Mouse (Mus musculus): Measurements from ENCODE around the gene Mto1.

Mto1 gene

DNA sequence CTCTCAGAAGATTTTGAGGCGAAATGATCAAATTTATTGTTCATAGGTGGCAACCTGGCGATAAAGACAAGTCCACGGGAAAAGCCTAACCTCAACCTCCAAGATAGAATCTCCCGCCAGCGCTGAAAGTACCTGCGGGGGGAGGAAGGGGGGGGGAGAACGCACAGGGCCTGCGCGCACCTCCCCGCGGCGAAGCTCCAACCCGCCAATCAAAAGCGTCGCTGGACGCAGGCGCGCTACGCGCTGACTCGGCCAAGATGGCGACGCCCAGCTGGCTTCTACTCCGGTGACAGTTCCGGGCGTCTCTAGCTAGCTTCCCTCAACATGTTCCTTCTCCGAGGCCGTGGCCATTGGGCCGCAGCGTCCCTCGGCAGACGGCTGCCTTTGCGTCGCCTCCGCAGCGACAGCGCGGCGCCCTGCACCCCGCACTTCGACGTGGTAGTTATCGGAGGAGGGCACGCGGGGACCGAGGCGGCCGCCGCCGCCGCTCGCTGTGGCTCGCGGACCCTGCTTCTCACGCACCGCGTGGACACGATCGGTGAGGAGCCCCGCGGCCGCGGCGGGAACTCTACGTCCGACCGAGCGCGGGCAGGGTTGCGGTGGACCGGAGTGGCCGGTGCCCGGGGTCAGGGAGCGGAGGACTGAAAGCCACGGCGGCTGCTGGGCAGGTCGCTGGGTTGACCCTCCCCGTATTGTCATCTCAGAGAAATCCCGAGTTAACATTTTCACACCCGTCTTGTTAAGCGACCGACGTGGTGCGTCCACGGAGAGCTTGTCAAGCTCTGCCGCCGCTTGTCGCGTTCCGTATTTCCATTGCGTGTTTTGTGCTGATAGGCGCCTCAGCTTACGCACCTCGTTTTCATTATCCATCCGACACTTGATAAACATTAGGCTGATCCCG is at the start of gene Mto1, which contains the start of gene Gm17324:
Mto1 (plus strand) TSS at position 236 of the 901 bp plus-strand sequence.
Gm17324 (minus strand) TSS at position 814 of the 901 bp plus-strand sequence.
- peak; percentile 95 for DNase-seq

DNA sequence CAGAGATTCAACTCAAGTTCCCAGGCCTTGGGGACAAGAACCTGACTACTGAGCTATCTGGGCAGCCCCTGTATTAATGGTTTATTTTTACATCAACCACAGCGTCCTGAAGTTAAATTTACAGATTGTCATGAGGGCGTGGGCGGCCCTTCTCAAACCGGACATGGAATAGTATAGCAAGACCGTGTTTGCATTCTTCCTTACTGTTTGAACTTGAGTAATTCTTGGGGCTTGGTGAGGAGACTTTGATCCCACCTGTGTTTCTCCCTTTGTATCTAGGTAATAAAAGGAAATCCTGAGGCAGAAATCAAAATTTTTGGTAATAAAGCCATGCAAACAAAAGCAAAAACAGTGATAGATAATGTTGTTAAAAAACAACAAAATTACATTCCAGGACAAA is 47.4 kb upstream of the Mto1 start:
- DNase-seq = no peak

DNA sequence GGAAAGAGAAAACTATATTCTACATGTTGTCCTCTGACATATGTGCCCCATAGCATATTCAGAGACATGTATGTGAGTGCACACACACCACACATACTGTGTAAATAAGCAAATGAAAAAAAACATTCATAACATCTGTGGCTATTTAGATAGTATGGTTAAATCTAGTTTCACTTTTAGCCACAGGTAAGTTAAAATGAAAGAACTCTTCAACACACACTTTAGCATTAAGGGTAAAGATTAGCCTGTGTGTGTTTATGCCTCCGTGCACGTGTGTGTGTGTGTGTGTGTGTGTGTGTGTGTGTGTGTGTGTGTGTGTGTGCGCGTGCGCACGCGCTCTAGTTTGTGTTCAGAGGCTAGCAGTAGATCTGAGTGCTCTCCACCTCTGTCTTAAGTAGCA is 46.4 kb upstream of the Mto1 start:
- DNase-seq = no peak

DNA sequence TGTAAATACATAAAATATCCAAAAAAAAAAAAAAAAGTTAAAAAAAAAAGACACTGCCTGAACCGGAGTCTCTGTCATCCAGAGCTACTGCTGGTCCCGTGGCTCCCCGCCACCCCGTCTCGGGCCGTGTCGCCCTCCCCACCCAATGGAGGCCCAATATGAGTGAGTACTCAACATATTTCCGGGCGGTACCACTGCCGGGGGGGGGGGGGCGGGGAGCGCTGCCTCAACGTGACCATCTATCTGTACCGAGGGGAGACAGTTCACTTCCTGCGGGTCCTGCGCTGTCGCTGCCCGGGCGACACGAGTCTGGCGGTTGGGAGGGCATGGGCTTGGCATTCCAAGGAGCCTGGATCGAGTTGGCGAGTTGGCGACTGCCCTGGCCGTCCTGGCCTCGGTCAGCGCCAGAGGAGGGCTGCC is 20.6 kb upstream of the Mto1 start:
- DNase-seq = peak; percentile 35 to 50

DNA sequence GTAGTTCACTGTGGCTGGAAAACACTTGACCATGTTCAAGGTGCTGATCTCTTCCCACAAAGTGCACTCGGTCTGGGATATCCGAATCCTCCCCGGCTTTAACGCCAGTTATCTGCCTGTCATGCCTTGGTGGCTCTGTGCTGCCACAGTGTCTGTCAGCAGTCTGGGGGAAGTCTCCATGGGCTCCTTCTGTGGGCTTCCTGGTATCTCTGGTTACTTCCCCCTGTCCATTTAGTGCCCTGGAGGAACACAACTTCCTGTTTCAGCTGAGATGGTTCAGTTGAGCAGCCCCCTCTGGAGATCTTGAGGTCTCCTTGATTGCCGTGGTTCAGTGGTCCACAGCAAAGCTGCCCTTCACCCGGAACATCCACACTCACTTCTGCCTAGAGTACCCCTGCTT is 19.8 kb upstream of the Mto1 start:
- no peak for DNase-seq

DNA sequence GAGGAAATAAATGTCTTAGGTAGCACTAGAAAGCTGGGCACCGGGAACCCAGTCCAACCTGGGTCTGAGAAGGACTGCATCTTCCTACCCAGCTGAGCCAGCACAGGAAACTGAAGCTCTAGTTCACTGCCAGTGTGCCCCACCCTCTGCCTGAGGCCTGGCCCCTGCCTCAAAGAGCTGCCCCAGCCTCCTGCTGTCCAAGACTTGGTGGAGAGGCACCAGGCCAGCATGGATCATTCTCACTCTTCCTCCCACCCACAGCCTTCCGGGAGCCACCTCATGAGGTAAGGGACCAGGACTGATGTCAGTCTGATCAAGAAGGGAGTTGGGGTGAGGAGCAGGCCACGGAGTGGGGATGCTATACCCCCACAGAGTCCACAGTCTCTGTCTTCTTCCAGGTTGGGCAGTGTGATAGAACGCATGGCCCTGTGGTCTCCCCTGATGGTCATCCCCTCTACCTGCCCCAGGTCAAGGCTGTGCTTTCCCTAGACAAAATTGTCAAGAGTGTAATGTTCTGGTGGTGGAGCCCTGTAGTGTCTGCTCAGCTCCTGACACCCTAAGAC is 19.1 kb upstream of the Mto1 start:
- no peak for DNase-seq

DNA sequence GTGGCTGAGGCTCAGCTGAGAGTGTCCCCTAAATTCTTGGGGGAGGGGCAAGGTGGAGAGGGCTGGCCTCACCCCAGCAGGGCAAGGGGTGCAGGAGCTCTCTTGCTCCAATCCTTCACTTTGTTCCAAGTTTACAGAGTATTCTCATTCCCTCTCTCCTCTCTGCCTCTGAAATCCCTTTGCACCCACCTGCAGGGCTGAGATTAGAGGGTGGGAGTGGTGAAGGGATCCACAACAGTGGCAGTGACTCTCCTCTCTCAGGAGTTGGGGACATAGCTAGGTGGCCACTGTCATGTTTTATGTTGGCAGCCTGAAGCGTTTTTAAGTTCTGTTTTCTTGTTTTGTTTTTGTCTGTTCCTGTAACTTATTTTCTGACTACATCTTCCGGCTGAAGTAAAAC is 18.5 kb upstream of the Mto1 start:
- DNase-seq = no peak

DNA sequence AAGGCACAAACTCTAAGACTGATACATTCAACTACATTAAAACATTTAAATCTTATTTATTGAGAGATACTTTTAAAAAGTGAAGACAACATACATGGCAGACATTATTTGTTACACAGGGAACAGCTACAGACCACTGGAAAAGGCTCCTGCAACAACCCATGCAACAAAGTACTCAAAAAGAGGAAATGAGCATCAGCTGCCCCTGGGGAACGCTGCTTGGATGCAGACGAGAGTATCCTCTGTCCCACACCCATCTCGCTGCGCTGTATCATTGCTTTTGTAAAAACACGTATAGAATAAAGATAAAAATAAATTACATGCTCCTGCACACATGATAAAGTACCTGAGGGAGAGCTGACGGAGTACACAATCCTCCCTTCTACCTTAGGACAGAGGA is 17.5 kb upstream of the Mto1 start:
- DNase-seq = no peak

DNA sequence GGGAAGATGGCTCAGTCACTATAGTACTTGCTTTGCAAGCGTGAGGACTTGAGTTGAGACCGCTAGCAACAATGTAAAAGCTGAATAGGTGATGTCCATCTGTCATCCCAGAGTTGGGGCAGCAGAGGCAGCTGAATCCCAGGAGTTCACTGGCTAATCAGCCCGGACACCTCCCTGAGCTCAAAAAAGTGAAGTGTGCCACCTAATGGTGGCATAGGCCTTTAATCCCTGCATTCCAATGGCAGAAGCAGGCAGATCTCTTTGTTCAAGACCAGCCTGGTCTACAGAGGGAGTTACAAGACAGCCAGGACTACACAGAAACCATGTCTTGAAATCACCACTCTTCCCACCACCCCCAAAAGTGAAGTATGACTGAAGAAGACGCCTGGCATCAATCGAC is 15.5 kb upstream of the Mto1 start:
- DNase-seq = no peak

DNA sequence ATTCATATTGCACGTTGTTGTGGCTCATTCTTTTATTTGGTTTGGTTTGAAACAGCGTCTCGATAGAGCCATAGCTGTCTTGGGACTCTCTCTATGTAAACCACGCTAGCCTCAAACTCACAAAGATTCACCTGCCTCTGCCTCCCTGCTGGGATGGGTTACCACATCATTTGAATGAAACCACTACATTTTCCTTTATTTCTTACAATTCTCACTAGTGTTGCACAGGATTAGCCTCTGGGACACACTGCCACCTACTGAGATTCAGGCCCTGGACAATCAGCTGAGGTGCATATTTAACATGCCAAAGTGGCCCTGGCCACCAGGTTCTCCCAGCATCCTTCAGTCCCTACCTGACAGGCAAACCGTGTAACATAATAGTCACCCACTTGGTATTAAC is 8.6 kb upstream of the Mto1 start:
- no peak for DNase-seq

DNA sequence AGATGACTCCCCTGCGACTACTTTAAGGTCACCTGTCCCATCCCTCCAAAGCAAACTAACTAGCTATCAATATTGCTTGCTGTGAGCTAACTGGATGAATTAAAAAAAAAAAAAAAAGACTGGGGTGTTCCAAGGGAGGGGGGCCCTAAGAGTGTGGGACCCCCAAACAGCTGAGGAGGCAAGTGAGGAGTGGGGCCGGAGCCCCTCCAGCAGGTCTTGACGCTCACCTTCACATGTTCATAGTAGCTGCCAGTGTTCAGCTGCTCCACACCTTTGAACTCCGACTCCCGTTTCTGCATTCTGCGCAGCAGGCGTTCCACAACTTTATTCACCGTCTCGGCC is 5.8 kb upstream of the Mto1 start:
- no peak for DNase-seq

DNA sequence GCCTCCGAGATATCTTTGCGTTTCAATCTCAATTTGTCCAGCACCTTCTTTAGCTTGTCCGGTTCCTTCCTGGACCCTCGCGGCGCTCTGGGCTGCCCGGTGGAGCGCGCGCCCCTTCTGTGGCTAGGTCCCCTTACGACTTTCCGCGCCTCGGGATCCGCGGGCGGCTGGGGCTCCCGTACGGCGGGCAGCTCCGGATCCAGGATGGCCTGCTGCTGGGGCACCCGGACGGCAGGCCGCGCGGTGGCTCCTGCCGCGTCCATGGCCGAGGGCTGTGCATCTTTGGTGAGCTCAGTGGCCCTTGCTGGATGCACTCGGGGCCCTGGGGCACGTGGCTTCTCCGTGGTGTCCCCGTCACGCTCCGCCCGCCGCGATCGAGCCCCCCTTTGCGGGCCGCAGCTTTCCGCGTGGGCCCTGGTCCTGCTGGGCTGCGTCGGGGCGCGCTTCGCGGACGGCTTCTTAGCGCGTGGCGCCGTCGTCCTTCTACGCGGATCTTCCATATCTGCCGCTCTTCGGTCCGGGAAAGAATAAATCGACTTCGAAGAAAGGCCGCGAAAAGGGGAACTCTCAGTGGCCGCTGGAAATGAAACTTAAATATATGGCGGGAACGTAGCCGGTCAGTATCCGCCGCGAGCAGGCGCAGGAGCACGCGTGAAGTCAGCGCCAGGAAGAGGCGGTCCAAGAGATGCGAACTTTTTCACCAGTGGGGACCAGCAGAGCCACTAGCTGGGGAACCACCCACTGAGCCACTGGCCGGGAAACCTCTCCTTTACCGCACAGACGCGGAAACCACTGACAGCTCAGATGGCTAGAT is 5.2 kb upstream of the Mto1 start, which contains the start of gene Cgas:
Cgas (minus strand) TSS at position 659 of the 814 bp plus-strand sequence.
- DNase-seq = peak; percentile 26 to 32

DNA sequence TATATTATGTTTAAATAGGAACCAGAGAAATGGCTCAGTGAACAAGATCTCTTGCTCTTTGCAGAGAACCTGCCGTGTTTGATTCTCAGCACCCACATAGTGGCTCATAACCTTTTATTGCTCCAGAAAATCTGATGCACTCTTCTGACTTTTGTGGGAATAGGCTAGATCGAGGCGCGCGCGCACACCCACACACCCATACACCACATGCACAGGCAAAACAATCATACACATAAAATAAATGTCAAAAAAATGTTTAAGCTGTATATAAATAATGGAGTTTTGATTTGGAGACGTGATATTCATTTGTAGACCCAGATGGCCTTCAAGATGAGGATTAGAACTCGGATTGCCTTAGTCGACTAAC is 419 bp upstream of the Mto1 start:
- no peak for DNase-seq

DNA sequence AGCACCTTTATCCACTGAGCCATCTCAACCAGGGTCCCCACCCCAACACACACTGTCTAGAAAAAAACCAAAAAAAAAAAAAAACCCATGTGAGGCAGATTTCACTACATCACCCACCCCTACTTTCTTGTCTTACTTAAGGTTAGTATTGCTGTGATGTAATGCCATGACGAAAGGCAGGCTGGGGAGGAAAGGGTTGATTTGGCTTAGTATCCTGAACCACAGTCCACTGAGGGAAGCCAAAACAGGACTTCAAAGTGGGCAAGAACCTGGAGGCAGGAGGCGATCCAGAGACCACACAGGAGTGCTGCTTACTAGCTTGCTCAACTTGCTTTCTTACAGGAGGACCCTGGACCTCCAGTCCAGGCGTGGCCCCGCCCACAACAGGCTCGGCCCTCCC is 2.4 kb downstream of the Mto1 start:
- DNase-seq = no peak

DNA sequence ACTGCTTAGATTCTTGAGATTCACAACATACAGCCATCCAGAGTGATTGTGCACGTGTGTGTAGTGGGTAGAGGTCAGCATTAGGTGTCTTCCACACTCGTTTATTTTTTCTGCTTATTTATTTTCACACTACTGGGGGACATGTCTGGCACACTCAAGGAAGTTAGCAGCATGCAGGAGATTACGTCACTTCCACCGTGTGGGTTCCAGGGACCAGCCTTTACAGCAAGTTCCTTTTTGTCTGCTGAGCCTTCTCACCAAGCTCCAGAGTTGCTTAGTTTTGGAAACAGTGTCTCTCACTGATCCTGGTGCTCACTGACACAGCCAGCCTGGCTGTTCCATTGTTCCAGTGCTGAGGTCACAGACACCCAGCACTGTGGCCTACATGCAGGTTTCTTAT is 3.4 kb downstream of the Mto1 start:
- no peak for DNase-seq

DNA sequence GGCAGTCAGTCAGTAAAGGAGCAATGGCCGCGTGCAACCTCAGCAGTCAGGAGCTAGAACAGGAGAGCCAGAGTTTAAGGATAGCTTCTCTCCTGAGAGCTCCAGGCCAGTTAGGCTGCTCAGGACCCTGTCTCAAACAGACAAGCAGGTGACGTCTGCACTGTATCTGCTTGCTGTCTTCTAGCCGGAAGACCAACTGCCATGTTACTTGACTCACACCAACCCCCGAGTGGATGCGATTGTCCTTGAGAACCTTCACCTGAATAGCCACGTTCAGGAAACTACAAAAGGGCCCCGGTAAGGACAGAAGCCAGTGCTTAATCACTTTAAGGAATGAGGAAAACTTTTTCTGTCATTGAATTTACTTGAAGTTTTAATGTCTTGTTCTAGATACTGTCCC is 9.0 kb downstream of the Mto1 start:
- DNase-seq = no peak

DNA sequence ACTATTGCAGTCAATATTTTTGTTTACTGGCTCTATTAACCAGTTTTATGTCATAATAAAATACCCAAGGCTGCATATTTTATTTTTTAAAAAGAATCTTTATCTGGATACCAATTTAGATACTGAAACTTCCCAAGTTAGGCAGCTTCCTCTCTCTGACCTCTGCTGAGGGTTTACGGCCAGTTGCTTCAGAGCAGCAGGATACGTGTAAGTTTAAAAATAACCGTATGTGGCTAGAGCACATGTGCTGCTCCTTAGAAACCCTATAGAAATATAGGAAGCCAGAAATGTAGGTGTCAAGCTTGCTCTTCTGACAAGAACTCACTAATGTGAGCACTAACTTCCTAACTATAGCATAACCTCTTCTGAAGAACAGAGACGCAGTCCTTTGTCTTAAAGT is 15.3 kb downstream of the Mto1 start:
- no peak for DNase-seq

DNA sequence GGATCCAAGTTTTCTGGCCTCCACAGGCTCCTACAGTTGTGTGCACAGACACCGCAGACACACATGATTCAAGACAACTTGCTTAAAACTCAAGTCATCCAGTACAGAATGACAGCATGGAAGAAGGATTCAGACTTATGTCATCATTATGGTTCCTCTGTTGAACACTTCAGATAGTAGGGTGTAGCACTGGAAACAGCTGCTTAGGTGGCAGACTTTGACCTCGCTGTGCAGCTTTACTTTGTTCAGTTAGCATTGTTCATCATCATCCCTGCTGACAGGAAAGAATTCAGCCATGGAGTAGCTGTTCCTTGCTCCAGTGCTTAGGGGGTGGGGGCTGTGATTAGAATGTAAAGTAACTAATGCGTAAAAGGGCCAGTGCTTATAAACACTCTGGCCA is 17.7 kb downstream of the Mto1 start:
- DNase-seq = no peak

DNA sequence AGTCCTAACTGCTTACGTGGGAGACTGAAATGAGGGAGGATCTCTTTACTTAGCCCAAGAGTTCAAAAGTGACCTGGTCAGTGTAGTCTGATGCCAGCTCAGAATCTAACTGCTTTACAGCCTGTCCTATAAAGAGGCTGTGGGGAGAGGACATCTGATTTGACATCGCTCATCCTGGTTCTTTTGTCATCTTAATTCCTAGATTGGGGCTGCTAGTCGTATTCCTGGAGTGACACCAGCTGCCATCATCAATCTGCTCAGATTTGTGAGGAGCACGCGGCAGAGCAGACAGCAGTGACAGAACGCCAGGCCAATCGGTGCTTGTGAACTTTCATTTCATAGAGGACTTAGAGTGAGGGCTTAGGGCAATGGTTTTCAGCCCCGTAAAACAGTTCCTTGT is 25.6 kb downstream of the Mto1 start:
- DNase-seq = peak; percentile 62 to 66

DNA sequence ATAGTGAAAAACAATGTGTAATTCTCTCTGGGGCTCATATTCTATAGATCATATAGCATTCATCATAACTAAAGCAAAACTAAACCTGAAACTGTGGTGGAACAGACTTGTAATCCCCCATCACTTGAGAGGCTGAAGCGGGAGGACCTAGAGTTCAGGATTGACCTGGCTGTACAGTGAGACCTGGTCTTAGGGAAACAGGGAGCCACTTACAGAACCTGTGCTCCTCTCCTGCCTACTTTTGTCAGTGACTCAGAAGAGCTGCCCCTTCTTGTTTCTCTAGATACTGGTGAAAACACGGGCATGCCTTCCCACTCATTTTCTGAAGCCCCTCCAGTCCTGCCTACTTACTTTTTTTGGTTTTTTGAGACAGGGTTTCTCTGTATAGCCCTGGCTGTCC is 26.3 kb downstream of the Mto1 start:
- no peak for DNase-seq

DNA sequence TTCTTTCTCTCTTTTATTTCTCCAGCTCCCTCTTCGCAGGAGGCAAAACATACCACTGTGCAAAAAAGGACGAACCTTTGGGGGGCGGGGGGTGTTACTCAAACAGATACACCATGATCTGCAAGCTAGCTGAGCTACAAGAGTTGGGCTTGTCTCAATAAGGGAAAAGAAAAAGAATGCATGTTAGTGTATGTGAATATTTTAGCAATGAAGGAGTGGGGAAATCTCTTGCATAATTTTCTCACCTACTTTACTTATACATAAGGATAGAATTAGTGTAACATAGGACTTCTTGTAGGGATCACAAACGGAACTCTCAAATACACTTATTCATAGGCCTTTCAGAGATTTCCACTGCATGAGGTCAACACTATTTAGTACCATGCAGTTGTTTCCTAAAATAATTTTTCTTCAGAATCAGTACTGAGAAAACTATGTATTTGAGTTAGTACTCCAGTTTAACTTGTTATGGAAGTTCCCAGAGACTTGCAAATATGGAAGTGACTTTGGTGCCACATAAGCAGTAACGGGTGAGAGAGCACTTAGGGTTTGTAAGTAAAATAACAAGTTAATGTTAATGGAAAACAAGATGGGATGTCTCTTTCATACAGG is 26.9 kb downstream of the Mto1 start:
- no peak for DNase-seq

DNA sequence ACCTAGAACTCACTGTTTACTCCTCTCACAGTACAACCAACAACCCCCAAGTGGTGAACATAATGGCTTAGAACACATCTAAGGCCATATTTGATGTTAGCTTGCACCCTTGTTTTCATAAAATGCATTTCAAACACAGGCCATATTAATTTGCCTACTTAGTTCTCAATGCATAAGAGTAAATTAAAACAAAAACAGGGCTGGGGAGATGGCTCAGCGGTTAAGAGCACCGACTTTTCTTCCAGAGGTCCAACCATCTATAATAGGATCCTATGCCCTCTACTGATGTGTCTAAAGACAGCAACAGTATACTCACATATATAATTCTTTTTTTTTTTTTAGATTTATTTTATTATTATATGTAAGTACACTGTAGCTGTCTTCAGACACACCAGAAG is 27.4 kb downstream of the Mto1 start:
- DNase-seq = no peak

DNA sequence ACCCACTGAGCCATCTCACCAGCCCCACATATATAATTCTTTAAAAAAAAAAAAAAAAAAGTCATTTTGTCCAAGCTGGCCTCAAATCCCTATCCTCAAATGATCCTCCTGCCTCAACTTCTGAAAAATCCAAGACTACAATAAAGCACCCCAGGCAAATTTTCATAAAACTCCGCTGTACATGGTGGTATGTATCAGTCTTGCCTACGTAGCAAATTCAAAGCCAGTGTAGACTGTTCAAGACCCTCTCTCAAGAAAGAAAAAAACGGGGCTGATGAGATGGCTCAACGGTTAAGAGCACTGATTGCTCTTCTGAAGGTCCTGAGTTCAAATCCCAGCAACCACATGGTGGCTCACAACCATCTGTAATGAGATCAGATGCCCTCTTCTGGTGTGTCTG is 27.9 kb downstream of the Mto1 start:
- DNase-seq = no peak

Data from cerebellum, postnatal 10 days (tissue).